Mouse (Mus musculus): ENCODE measurements around the gene Ccdc34. TPM values are rescaled to one million over a fixed set of nuclear protein-coding genes. Genes with fewer than 3 reads are reported as not detected.

Ccdc34 gene
- polyA plus RNA-seq, 1 experiment from 2014 or later: 65.0 TPM

- Histone ChIP-seq H3K9ac (ENCODE audit: low read depth, low read length) (no peak overlapping the region), H3K9me3 (ENCODE audit: control insufficient read depth, low read length) (no peaks in the 10 kb centered on the region), H3K27ac (ENCODE audit: low read depth, low read length) (no peak overlapping the region), H3K27me3 (ENCODE audit: control insufficient read depth, insufficient read depth, low read length) (no peaks in the 10 kb centered on the region), H3K4me3 (ENCODE audit: low read depth, low read length) (no peak overlapping the region), H3K4me2 (replicated peaks; ENCODE audit: low read depth, low read length) (no peak overlapping the region), H3K4me1 (replicated peaks; ENCODE audit: control insufficient read depth, insufficient read depth, low read length) (no peaks in the 10 kb centered on the region), H3K36me3 (ENCODE audit: control insufficient read depth, insufficient read depth, low read length) (no peaks in the 10 kb centered on the region)
- DNase-seq (ENCODE audit: low spot score) (no peak), ATAC-seq (ENCODE audit: low FRiP score) (no peak)
Observed at GRCm38 (mm10) chr2:110168361-110168760, 150.7 kb downstream of the Ccdc34 start.

GRCm38 (mm10) chr2:110172456-110172855 lies 154.8 kb downstream of the Ccdc34 start:
- Histone ChIP-seq H3K9ac (ENCODE audit: low read depth, low read length) (no peak overlapping the region), H3K27ac (ENCODE audit: low read depth, low read length) (no peak overlapping the region), H3K4me2 (replicated peaks; ENCODE audit: low read depth, low read length) (no peak overlapping the region), H3K27me3 (ENCODE audit: control insufficient read depth, insufficient read depth, low read length) (no peaks in the 10 kb centered on the region; the same call in 1 of the 2 replicates), H3K36me3 (ENCODE audit: control insufficient read depth, insufficient read depth, low read length) (no peaks in the 10 kb centered on the region), H3K4me1 (replicated peaks; ENCODE audit: control insufficient read depth, insufficient read depth, low read length) (no peaks in the 10 kb centered on the region; the same call in 1 of the 2 replicates), H3K4me3 (ENCODE audit: low read depth, low read length) (no peak overlapping the region), H3K9me3 (ENCODE audit: control insufficient read depth, low read length) (no peaks in the 10 kb centered on the region)
- DNase-seq (ENCODE audit: low spot score): no peak
- no peak for ATAC-seq (ENCODE audit: low FRiP score)
- 86% methylated on average over 7 of the region's 7 CpGs for WGBS

- ATAC-seq (ENCODE audit: low FRiP score) (peak; percentile 64), DNase-seq (ENCODE audit: low spot score) (peak; percentile 42)
- no peak overlapping the region for H3K9ac ChIP-seq (ENCODE audit: low read depth, low read length)
Observed at GRCm38 (mm10) chr2:110173818-110174247, 156.2 kb downstream of the Ccdc34 start.

GRCm38 (mm10) chr2:110176761-110177400 lies 159.3 kb downstream of the Ccdc34 start:
- ATAC-seq (ENCODE audit: low FRiP score) (no peak), DNase-seq (ENCODE audit: low spot score) (peak; percentile 6)

More at GRCm38 (mm10) chr2:110173818-110174247, 156.2 kb downstream of the Ccdc34 start:
- Histone ChIP-seq H3K9me3 (ENCODE audit: control insufficient read depth, low read length) (no peaks in the 10 kb centered on the region), H3K36me3 (ENCODE audit: control insufficient read depth, insufficient read depth, low read length) (no peaks in the 10 kb centered on the region), H3K27ac (ENCODE audit: low read depth, low read length) (peak overlapping the region; percentile 49; the same call in 1 of the 2 replicates), H3K4me2 (replicated peaks; ENCODE audit: low read depth, low read length) (no peak overlapping the region), H3K4me3 (ENCODE audit: low read depth, low read length) (no peak overlapping the region), H3K4me1 (replicated peaks; ENCODE audit: control insufficient read depth, insufficient read depth, low read length) (peaks cover 3% of the 10 kb centered on the region; the same call in 1 of the 2 replicates), H3K27me3 (ENCODE audit: control insufficient read depth, insufficient read depth, low read length) (no peaks in the 10 kb centered on the region; the same call in 1 of the 2 replicates)
- WGBS: 54% methylated on average over 7 of the region's 7 CpGs

GRCm38 (mm10) chr2:110177406-110177805 lies 159.8 kb downstream of the Ccdc34 start:
- H3K36me3 ChIP-seq (ENCODE audit: control insufficient read depth, insufficient read depth, low read length): no peaks in the 10 kb centered on the region
- H3K27ac ChIP-seq (ENCODE audit: low read depth, low read length): no peak overlapping the region; the same call in 1 of the 2 replicates
- no peaks in the 10 kb centered on the region for H3K9me3 ChIP-seq (ENCODE audit: control insufficient read depth, low read length)
- no peaks in the 10 kb centered on the region; the same call in 1 of the 2 replicates for H3K27me3 ChIP-seq (ENCODE audit: control insufficient read depth, insufficient read depth, low read length)
- no peak overlapping the region for H3K9ac ChIP-seq (ENCODE audit: low read depth, low read length)
- H3K4me3 ChIP-seq (ENCODE audit: low read depth, low read length): no peak overlapping the region
- DNase-seq (ENCODE audit: low spot score) (no peak), ATAC-seq (ENCODE audit: low FRiP score) (no peak)
- 77% methylated on average over 2 of the region's 2 CpGs for WGBS
- H3K4me2 ChIP-seq (replicated peaks; ENCODE audit: low read depth, low read length): no peak overlapping the region
- H3K4me1 ChIP-seq (replicated peaks; ENCODE audit: control insufficient read depth, insufficient read depth, low read length): peaks cover 14% of the 10 kb centered on the region

More at GRCm38 (mm10) chr2:110176761-110177400, 159.3 kb downstream of the Ccdc34 start:
- Histone ChIP-seq H3K36me3 (ENCODE audit: control insufficient read depth, insufficient read depth, low read length) (no peaks in the 10 kb centered on the region), H3K27me3 (ENCODE audit: control insufficient read depth, insufficient read depth, low read length) (no peaks in the 10 kb centered on the region; the same call in 1 of the 2 replicates), H3K9ac (ENCODE audit: low read depth, low read length) (no peak overlapping the region), H3K4me2 (replicated peaks; ENCODE audit: low read depth, low read length) (no peak overlapping the region), H3K9me3 (ENCODE audit: control insufficient read depth, low read length) (no peaks in the 10 kb centered on the region), H3K4me3 (ENCODE audit: low read depth, low read length) (no peak overlapping the region), H3K27ac (ENCODE audit: low read depth, low read length) (no peak overlapping the region; the same call in 1 of the 2 replicates), H3K4me1 (replicated peaks; ENCODE audit: control insufficient read depth, insufficient read depth, low read length) (peaks cover 14% of the 10 kb centered on the region)
- 47% methylated on average over 2 of the region's 2 CpGs for WGBS

GRCm38 (mm10) chr2:110177879-110178278 lies 160.3 kb downstream of the Ccdc34 start:
- no peak for ATAC-seq (ENCODE audit: low FRiP score)
- H3K4me1 ChIP-seq (replicated peaks; ENCODE audit: control insufficient read depth, insufficient read depth, low read length): peaks cover 14% of the 10 kb centered on the region

GRCm38 (mm10) chr2:110179669-110180315 lies 162.2 kb downstream of the Ccdc34 start:
- Histone ChIP-seq H3K27me3 (ENCODE audit: control insufficient read depth, insufficient read depth, low read length) (no peaks in the 10 kb centered on the region; the same call in 1 of the 2 replicates), H3K4me1 (replicated peaks; ENCODE audit: control insufficient read depth, insufficient read depth, low read length) (peaks cover 14% of the 10 kb centered on the region), H3K27ac (ENCODE audit: low read depth, low read length) (peak overlapping the region; percentile 58), H3K9me3 (ENCODE audit: control insufficient read depth, low read length) (no peaks in the 10 kb centered on the region), H3K9ac (ENCODE audit: low read depth, low read length) (peak overlapping the region; percentile 35; the same call in 1 of the 2 replicates), H3K36me3 (ENCODE audit: control insufficient read depth, insufficient read depth, low read length) (no peaks in the 10 kb centered on the region), H3K4me3 (ENCODE audit: low read depth, low read length) (no peak overlapping the region), H3K4me2 (replicated peaks; ENCODE audit: low read depth, low read length) (no peak overlapping the region)
- DNase-seq (ENCODE audit: low spot score) (peak; percentile 60), ATAC-seq (ENCODE audit: low FRiP score) (peak; percentile 84)
- WGBS: 22% methylated on average over 10 of the region's 10 CpGs

More at GRCm38 (mm10) chr2:110177879-110178278, 160.3 kb downstream of the Ccdc34 start:
- 73% methylated on average over 7 of the region's 7 CpGs for WGBS
- Histone ChIP-seq H3K4me2 (replicated peaks; ENCODE audit: low read depth, low read length) (no peak overlapping the region), H3K4me3 (ENCODE audit: low read depth, low read length) (no peak overlapping the region), H3K27me3 (ENCODE audit: control insufficient read depth, insufficient read depth, low read length) (no peaks in the 10 kb centered on the region; the same call in 1 of the 2 replicates), H3K27ac (ENCODE audit: low read depth, low read length) (no peak overlapping the region), H3K9ac (ENCODE audit: low read depth, low read length) (no peak overlapping the region), H3K9me3 (ENCODE audit: control insufficient read depth, low read length) (no peaks in the 10 kb centered on the region), H3K36me3 (ENCODE audit: control insufficient read depth, insufficient read depth, low read length) (no peaks in the 10 kb centered on the region)
- no peak for DNase-seq (ENCODE audit: low spot score)

GRCm38 (mm10) chr2:110180316-110180670 lies 162.7 kb downstream of the Ccdc34 start:
- H3K9ac ChIP-seq (ENCODE audit: low read depth, low read length): 0 out of 2 replicates have a peak overlapping the region, but pooled peaks have one; percentile 20
- WGBS: 62% methylated on average over 7 of the region's 7 CpGs
- no peaks in the 10 kb centered on the region for H3K36me3 ChIP-seq (ENCODE audit: control insufficient read depth, insufficient read depth, low read length)
- no peak overlapping the region for H3K4me2 ChIP-seq (replicated peaks; ENCODE audit: low read depth, low read length)
- H3K27ac ChIP-seq (ENCODE audit: low read depth, low read length): peak overlapping the region; percentile 58
- no peaks in the 10 kb centered on the region for H3K9me3 ChIP-seq (ENCODE audit: control insufficient read depth, low read length)
- no peak overlapping the region for H3K4me3 ChIP-seq (ENCODE audit: low read depth, low read length)
- ATAC-seq (ENCODE audit: low FRiP score) (no peak; the same call in 1 of the 2 replicates), DNase-seq (ENCODE audit: low spot score) (no peak)
- H3K4me1 ChIP-seq (replicated peaks; ENCODE audit: control insufficient read depth, insufficient read depth, low read length): peaks cover 14% of the 10 kb centered on the region
- no peaks in the 10 kb centered on the region; the same call in 1 of the 2 replicates for H3K27me3 ChIP-seq (ENCODE audit: control insufficient read depth, insufficient read depth, low read length)
